Mouse (Mus musculus) liver, postnatal 0 days (tissue): ENCODE measurements around the gene Pdzph1.

Experiments used
- CTCF ChIP-seq: sonication (generic); IDR thresholded peaks from 2 replicates; pipeline ENCODE4 v1.5.1; 2016; ENCODE audit warnings: antibody characterized with exemption, low read depth
- EP300 ChIP-seq: IDR thresholded peaks from 2 replicates; pipeline ENCODE4 v1.6.1; 2016; ENCODE audit warnings: antibody characterized with exemption, low read depth, mild to moderate bottlenecking

GRCm38 (mm10) chr17:58923901-58924476, 67.2 kb downstream of the Pdzph1 start:
- TF ChIP-seq CTCF (no peak), EP300 (no peak)
